Mouse (Mus musculus) liver, embryonic 11.5 days (tissue): ENCODE data around the gene Keap1. TPM values are rescaled to one million over a fixed set of nuclear protein-coding genes. Genes with fewer than 3 reads are reported as not detected.
A peak's percentile ranks its signal among the peaks of the same experiment; 100 is the strongest.
"Not testable (repeated sequence)": the region's sequence is repeated elsewhere in the genome, so short reads cannot be mapped to it uniquely, and the experiment has no call there.

Experiments
- ATAC-seq: fragments of 200-750 bp; cut with Nextera tagmentation; replicated peaks from 2 replicates; pipeline ENCODE4 v1.8.0; 2017; ENCODE audit warnings: moderate number of reproducible peaks, mild to moderate bottlenecking, moderate TSS enrichment, moderate library complexity; ENCODE audit not compliant: low FRiP score
- DNase-seq: peaks from one replicate; pipeline ENCODE4 v3.0.0-alpha.2; 2017; ENCODE audit warnings: low spot score
- H3K27ac ChIP-seq: fragments of 300-500 bp; sonication (generic); 2 replicates; pipeline ENCODE4 v1.5.1; 2014; ENCODE audit warnings: mild to moderate bottlenecking, low read depth, low read length, control low read depth
- H3K27me3 ChIP-seq: fragments of 300-500 bp; sonication (generic); replicated peaks from 2 replicates; pipeline ENCODE4 v1.6.1; 2014; ENCODE audit warnings: low read length, mixed read lengths; ENCODE audit not compliant: control insufficient read depth, insufficient read depth
- H3K36me3 ChIP-seq: fragments of 300-500 bp; sonication (generic); 2 replicates; pipeline ENCODE4 v1.6.1; 2014; ENCODE audit warnings: mild to moderate bottlenecking, low read length, moderate library complexity, mixed read lengths; ENCODE audit not compliant: control insufficient read depth, insufficient read depth
- H3K4me1 ChIP-seq: fragments of 300-500 bp; sonication (generic); replicated peaks from 2 replicates; pipeline ENCODE4 v1.6.1; 2014; ENCODE audit warnings: low read length, mixed read lengths; ENCODE audit not compliant: control insufficient read depth, insufficient read depth
- H3K4me2 ChIP-seq: fragments of 300-500 bp; sonication (generic); 2 replicates; pipeline ENCODE4 v1.6.1; 2014; ENCODE audit warnings: mild to moderate bottlenecking, control low read depth, moderate library complexity
- H3K4me3 ChIP-seq: fragments of 300-500 bp; sonication (generic); 2 replicates; pipeline ENCODE4 v1.5.1; 2014; ENCODE audit warnings: low read depth, low read length, control low read depth
- H3K9ac ChIP-seq: fragments of 300-500 bp; sonication (generic); 2 replicates; pipeline ENCODE4 v1.6.1; 2014; ENCODE audit warnings: low read depth, low read length, control low read depth
- H3K9me3 ChIP-seq: fragments of 300-500 bp; sonication (generic); 2 replicates; pipeline ENCODE4 v1.6.1; 2016; ENCODE audit warnings: low read length, inconsistent platforms, mixed read lengths; ENCODE audit not compliant: control insufficient read depth
- WGBS: fragments of 180-500 bp; shearing (Covaris S2); extraction: QIAGEN DNeasy Blood & Tissue Kit; methylation state at CpG from one replicate; pipeline ENCODE4 v1.1.7; 2014; 5-methylcytosine and 5-hydroxymethylcytosine counted together
- polyA plus RNA-seq: library from polyadenylated mRNA; unstranded; fragments of >200 nt; fragmentation: Nextera tagmentation; extraction: Ambion mirVana; gene quantifications from 2 replicates; pipeline ENCODE4 v1.2.1, GENCODE M21; 2014

The Keap1 gene
- polyA plus RNA-seq, 1 experiment from 2014 or later, result 43.8 TPM

- 86% methylated on average over 5 of the region's 5 CpGs for WGBS
- no peak overlapping the region for H3K9ac ChIP-seq
- H3K9me3 ChIP-seq, result no peaks in the 10 kb centered on the region
- peaks cover 49% of the 10 kb centered on the region for H3K36me3 ChIP-seq
- no peak for DNase-seq
- H3K4me1 ChIP-seq, result peaks cover 19% of the 10 kb centered on the region
- no peak overlapping the region for H3K4me3 ChIP-seq
- H3K27ac ChIP-seq, result no peak overlapping the region
- H3K27me3 ChIP-seq, result no peaks in the 10 kb centered on the region
- no peak overlapping the region for H3K4me2 ChIP-seq
- ATAC-seq, result no peak
Measured at GRCm38 (mm10) chr9:21232867-21233266, 6.3 kb downstream of the Keap1 start.

GRCm38 (mm10) chr9:21231551-21231950 is 7.6 kb downstream of the Keap1 start:
- ATAC-seq (no peak), DNase-seq (no peak)
- no peak overlapping the region for H3K9ac ChIP-seq
- 61% methylated on average over 23 of the region's 23 CpGs for WGBS
- peaks cover 45% of the 10 kb centered on the region for H3K36me3 ChIP-seq
- H3K4me1 ChIP-seq, result peaks cover 13% of the 10 kb centered on the region
- H3K27me3 ChIP-seq, result no peaks in the 10 kb centered on the region
- no peaks in the 10 kb centered on the region for H3K9me3 ChIP-seq
- H3K27ac ChIP-seq, result no peak overlapping the region
- H3K4me2 ChIP-seq, result no peak overlapping the region
- H3K4me3 ChIP-seq, result no peak overlapping the region

GRCm38 (mm10) chr9:21227342-21227741 is 11.8 kb downstream of the Keap1 start:
- H3K27ac ChIP-seq, result peak overlapping the region; percentile 54; the same call in 1 of the 2 replicates
- peak overlapping the region; percentile 70 for H3K4me2 ChIP-seq
- H3K36me3 ChIP-seq, result peaks cover 16% of the 10 kb centered on the region
- H3K4me3 ChIP-seq, result peak overlapping the region; percentile 33
- H3K9me3 ChIP-seq, result no peaks in the 10 kb centered on the region
- DNase-seq, result no peak
- peak overlapping the region; percentile 57 for H3K9ac ChIP-seq
- ATAC-seq, result peak; percentile 61
- 15% methylated on average over 16 of the region's 16 CpGs for whole genome bisulfite sequencing
- H3K4me1 ChIP-seq, result peaks cover 10% of the 10 kb centered on the region
- no peaks in the 10 kb centered on the region for H3K27me3 ChIP-seq

GRCm38 (mm10) chr9:21225415-21225758 is 13.8 kb downstream of the Keap1 start:
- DNase-seq, result no peak
- H3K27ac ChIP-seq, result peak overlapping the region; percentile 33
- H3K9ac ChIP-seq, result peak overlapping the region; percentile 49; the same call in 1 of the 2 replicates
- H3K27me3 ChIP-seq, result no peaks in the 10 kb centered on the region
- H3K4me3 ChIP-seq, result peak overlapping the region; percentile 43
- peak overlapping the region; percentile 72 for H3K4me2 ChIP-seq
- no peak for ATAC-seq
- no peaks in the 10 kb centered on the region for H3K9me3 ChIP-seq
- H3K36me3 ChIP-seq, result peaks cover 14% of the 10 kb centered on the region
- H3K4me1 ChIP-seq, result peaks cover 22% of the 10 kb centered on the region
- 11% methylated on average over 7 of the region's 7 CpGs for WGBS

- ATAC-seq (peak; percentile 42), DNase-seq (peak; percentile 81)
- peaks cover 8% of the 10 kb centered on the region for H3K36me3 ChIP-seq
- H3K4me2 ChIP-seq, result peak overlapping the region; percentile 72
- H3K9ac ChIP-seq, result peak overlapping the region; percentile 49
- H3K27ac ChIP-seq, result peak overlapping the region; percentile 33
- 17% methylated on average over 26 of the region's 26 CpGs for WGBS
- H3K4me3 ChIP-seq, result peak overlapping the region; percentile 43
- H3K27me3 ChIP-seq, result no peaks in the 10 kb centered on the region
- H3K9me3 ChIP-seq, result no peaks in the 10 kb centered on the region
- H3K4me1 ChIP-seq, result peaks cover 22% of the 10 kb centered on the region
Measured at GRCm38 (mm10) chr9:21224576-21225414, 14.4 kb downstream of the Keap1 start.

DNA sequence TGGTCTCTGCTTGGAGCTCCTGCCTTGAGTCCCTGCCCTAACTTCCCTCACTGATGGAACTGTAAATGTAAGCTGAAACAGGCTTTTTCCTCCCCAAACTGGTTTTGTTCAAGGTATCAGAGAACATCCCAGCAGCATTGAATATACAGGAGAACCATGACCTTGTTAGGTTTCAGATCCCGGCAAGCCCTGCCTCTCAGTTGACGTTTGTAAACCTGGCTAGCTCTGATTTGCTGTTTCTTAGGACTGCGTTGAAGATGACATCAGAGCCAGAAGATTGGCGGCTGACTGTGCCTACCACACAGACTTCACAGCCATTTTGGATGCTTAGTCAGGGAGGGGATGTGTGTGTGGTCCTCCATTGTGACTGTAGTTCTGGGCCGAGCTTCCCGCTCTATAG is 15.3 kb downstream of the Keap1 start:
- Histone ChIP-seq H3K4me2 (no peak overlapping the region), H3K4me1 (peaks cover 22% of the 10 kb centered on the region), H3K4me3 (no peak overlapping the region), H3K27me3 (no peaks in the 10 kb centered on the region), H3K9ac (no peak overlapping the region), H3K9me3 (no peaks in the 10 kb centered on the region), H3K27ac (no peak overlapping the region), H3K36me3 (no peaks in the 10 kb centered on the region)
- DNase-seq (no peak), ATAC-seq (no peak)
- WGBS, result 83% methylated on average over 6 of the region's 6 CpGs

- not testable (repeated sequence) for H3K4me3 ChIP-seq, H3K4me2 ChIP-seq
Measured at GRCm38 (mm10) chr9:21223490-21223889, 15.7 kb downstream of the Keap1 start.

DNA sequence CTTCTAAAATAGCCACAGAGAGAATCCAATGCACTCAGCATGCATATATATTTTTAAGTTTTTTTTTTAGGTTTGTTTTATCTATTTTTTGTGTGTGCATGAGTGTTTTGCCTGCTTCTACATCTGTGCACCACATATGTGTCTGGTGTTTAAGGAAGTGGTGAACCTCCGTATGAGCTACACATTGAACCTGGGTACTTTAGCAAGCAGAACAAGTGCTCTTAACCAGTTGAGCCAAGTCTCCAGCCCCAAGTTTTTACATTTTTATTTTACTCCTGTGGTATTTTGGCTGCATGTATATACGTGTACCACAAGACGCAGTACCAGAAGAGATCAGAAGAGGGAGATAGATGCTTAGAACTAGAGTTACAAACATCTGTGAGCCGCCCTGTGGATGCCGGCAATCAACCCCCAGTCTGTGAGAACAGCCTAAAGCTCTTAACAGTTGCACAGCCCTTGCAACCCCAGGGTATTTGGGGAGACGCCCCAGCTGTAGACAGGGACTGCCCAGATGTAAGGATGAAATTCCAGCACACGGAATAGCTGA is 17.7 kb downstream of the Keap1 start:
- Histone ChIP-seq H3K9ac (no peak overlapping the region), H3K4me2 (peak overlapping the region; percentile 77), H3K9me3 (no peaks in the 10 kb centered on the region), H3K27me3 (no peaks in the 10 kb centered on the region), H3K36me3 (no peaks in the 10 kb centered on the region), H3K27ac (peak overlapping the region; percentile 83), H3K4me1 (peaks cover 12% of the 10 kb centered on the region), H3K4me3 (peak overlapping the region; percentile 45; the same call in 1 of the 2 replicates)
- DNase-seq (no peak), ATAC-seq (peak; percentile 59)
- whole genome bisulfite sequencing, result 12% methylated on average over 7 of the region's 7 CpGs

More at GRCm38 (mm10) chr9:21223490-21223889, 15.7 kb downstream of the Keap1 start:
- not testable (repeated sequence) for DNase-seq, H3K9ac ChIP-seq, H3K27me3 ChIP-seq, ATAC-seq, H3K36me3 ChIP-seq, H3K9me3 ChIP-seq, H3K27ac ChIP-seq
- H3K4me1 ChIP-seq, result peaks cover 22% of the 10 kb centered on the region
- WGBS, result 96% methylated on average over 1 of the region's 2 CpGs
